Mouse (Mus musculus): ENCODE measurements around the gene Srms. TPM values are rescaled to one million over a fixed set of nuclear protein-coding genes. Genes with fewer than 3 reads are reported as not detected.

Gene Srms
- polyA plus RNA-seq, 1 experiment from 2014 or later, result 0.19 TPM

- Histone ChIP-seq H3K9me3 (replicated peaks; ENCODE audit: control insufficient read depth, low read length) (no peaks in the 10 kb centered on the region), H3K4me1 (ENCODE audit: control insufficient read depth, insufficient read depth, low read length) (no peaks in the 10 kb centered on the region), H3K27me3 (ENCODE audit: control insufficient read depth, insufficient read depth, low read length) (peaks cover 23% of the 10 kb centered on the region), H3K9ac (ENCODE audit: low read length) (no peak overlapping the region), H3K27ac (ENCODE audit: low read length) (no peak overlapping the region), H3K4me3 (replicated peaks; ENCODE audit: low read length) (no peak overlapping the region), H3K4me2 (ENCODE audit: low read depth, low read length) (no peak overlapping the region), H3K36me3 (ENCODE audit: control insufficient read depth, insufficient read depth, low read length) (no peaks in the 10 kb centered on the region)
- ATAC-seq (ENCODE audit: insufficient read depth, low FRiP score), result no peak
- WGBS, result 43% methylated on average over 7 of the region's 7 CpGs
Observed at GRCm38 (mm10) chr2:181159091-181159514, 53.9 kb downstream of the Srms start.

GRCm38 (mm10) chr2:181158471-181158870 is 54.5 kb downstream of the Srms start:
- Histone ChIP-seq H3K27me3 (ENCODE audit: control insufficient read depth, insufficient read depth, low read length) (peaks cover 26% of the 10 kb centered on the region), H3K9me3 (replicated peaks; ENCODE audit: control insufficient read depth, low read length) (no peaks in the 10 kb centered on the region), H3K36me3 (ENCODE audit: control insufficient read depth, insufficient read depth, low read length) (no peaks in the 10 kb centered on the region), H3K9ac (ENCODE audit: low read length) (no peak overlapping the region), H3K4me1 (ENCODE audit: control insufficient read depth, insufficient read depth, low read length) (no peaks in the 10 kb centered on the region), H3K4me3 (replicated peaks; ENCODE audit: low read length) (no peak overlapping the region), H3K4me2 (ENCODE audit: low read depth, low read length) (no peak overlapping the region), H3K27ac (ENCODE audit: low read length) (no peak overlapping the region)
- ATAC-seq (ENCODE audit: insufficient read depth, low FRiP score), result no peak
- WGBS, result 89% methylated on average over 2 of the region's 2 CpGs

GRCm38 (mm10) chr2:181157716-181158302 is 55.2 kb downstream of the Srms start:
- Histone ChIP-seq H3K36me3 (ENCODE audit: control insufficient read depth, insufficient read depth, low read length) (no peaks in the 10 kb centered on the region), H3K27me3 (ENCODE audit: control insufficient read depth, insufficient read depth, low read length) (peaks cover 26% of the 10 kb centered on the region), H3K4me3 (replicated peaks; ENCODE audit: low read length) (no peak overlapping the region), H3K9me3 (replicated peaks; ENCODE audit: control insufficient read depth, low read length) (no peaks in the 10 kb centered on the region), H3K27ac (ENCODE audit: low read length) (no peak overlapping the region), H3K4me1 (ENCODE audit: control insufficient read depth, insufficient read depth, low read length) (no peaks in the 10 kb centered on the region), H3K9ac (ENCODE audit: low read length) (no peak overlapping the region), H3K4me2 (ENCODE audit: low read depth, low read length) (no peak overlapping the region)
- ATAC-seq (ENCODE audit: insufficient read depth, low FRiP score), result no peak
- 67% methylated on average over 6 of the region's 6 CpGs for WGBS

GRCm38 (mm10) chr2:181157180-181157579 is 55.8 kb downstream of the Srms start:
- Histone ChIP-seq H3K4me3 (replicated peaks; ENCODE audit: low read length) (no peak overlapping the region), H3K36me3 (ENCODE audit: control insufficient read depth, insufficient read depth, low read length) (no peaks in the 10 kb centered on the region), H3K27me3 (ENCODE audit: control insufficient read depth, insufficient read depth, low read length) (peaks cover 26% of the 10 kb centered on the region), H3K4me2 (ENCODE audit: low read depth, low read length) (no peak overlapping the region), H3K27ac (ENCODE audit: low read length) (no peak overlapping the region), H3K9ac (ENCODE audit: low read length) (no peak overlapping the region), H3K9me3 (replicated peaks; ENCODE audit: control insufficient read depth, low read length) (no peaks in the 10 kb centered on the region), H3K4me1 (ENCODE audit: control insufficient read depth, insufficient read depth, low read length) (no peaks in the 10 kb centered on the region)
- 76% methylated on average over 4 of the region's 4 CpGs for WGBS
- no peak for ATAC-seq (ENCODE audit: insufficient read depth, low FRiP score)

GRCm38 (mm10) chr2:181156248-181157121 is 56.5 kb downstream of the Srms start, which contains the start of gene Eef1a2:
Gene Eef1a2 (minus strand): TSS chr2:181157014.
- Histone ChIP-seq H3K27me3 (ENCODE audit: control insufficient read depth, insufficient read depth, low read length) (peaks cover 26% of the 10 kb centered on the region), H3K4me1 (ENCODE audit: control insufficient read depth, insufficient read depth, low read length) (no peaks in the 10 kb centered on the region), H3K27ac (ENCODE audit: low read length) (no peak within 1 kb of the TSS), H3K36me3 (ENCODE audit: control insufficient read depth, insufficient read depth, low read length) (no peaks in the 10 kb centered on the region), H3K4me3 (replicated peaks; ENCODE audit: low read length) (peak within 1 kb of the TSS; percentile 15; the same call in 1 of the 2 replicates), H3K9ac (ENCODE audit: low read length) (no peak within 1 kb of the TSS; the same call in 1 of the 2 replicates), H3K4me2 (ENCODE audit: low read depth, low read length) (peak within 1 kb of the TSS; percentile 35; the same call in 1 of the 2 replicates), H3K9me3 (replicated peaks; ENCODE audit: control insufficient read depth, low read length) (no peaks in the 10 kb centered on the region)
- no peak for ATAC-seq (ENCODE audit: insufficient read depth, low FRiP score)
- WGBS, result 3% methylated on average over 55 of the region's 55 CpGs

GRCm38 (mm10) chr2:181155801-181156200 is 57.2 kb downstream of the Srms start:
- ATAC-seq (ENCODE audit: insufficient read depth, low FRiP score), result no peak
- Histone ChIP-seq H3K4me2 (ENCODE audit: low read depth, low read length) (no peak overlapping the region), H3K9me3 (replicated peaks; ENCODE audit: control insufficient read depth, low read length) (no peaks in the 10 kb centered on the region), H3K9ac (ENCODE audit: low read length) (no peak overlapping the region), H3K27me3 (ENCODE audit: control insufficient read depth, insufficient read depth, low read length) (peaks cover 27% of the 10 kb centered on the region), H3K4me3 (replicated peaks; ENCODE audit: low read length) (no peak overlapping the region), H3K27ac (ENCODE audit: low read length) (no peak overlapping the region), H3K36me3 (ENCODE audit: control insufficient read depth, insufficient read depth, low read length) (no peaks in the 10 kb centered on the region), H3K4me1 (ENCODE audit: control insufficient read depth, insufficient read depth, low read length) (no peaks in the 10 kb centered on the region)
- 75% methylated on average over 4 of the region's 4 CpGs for WGBS

Other genes starting within 250 kb of the Srms start
- 104 and 108 TPM in 2 replicates for gene Arfgap1, start 246.0 kb downstream of the Srms start, polyA plus RNA-seq (2015; fragmentation: Nextera tagmentation; extraction: Ambion mirVana)
- 0.94 TPM in 2 replicates for gene Col20a1, start 226.7 kb downstream of the Srms start, polyA plus RNA-seq (2015; fragmentation: Nextera tagmentation; extraction: Ambion mirVana)
- gene Chrna4, start 169.6 kb downstream of the Srms start, polyA plus RNA-seq (2015; fragmentation: Nextera tagmentation; extraction: Ambion mirVana), result 0.81 and 1.2 TPM in 2 replicates
- 1.1 TPM in 2 replicates for gene Kcnq2, start 77.9 kb downstream of the Srms start, polyA plus RNA-seq (2015; fragmentation: Nextera tagmentation; extraction: Ambion mirVana)
- gene Eef1a2, start 56.2 kb downstream of the Srms start, polyA plus RNA-seq (2015; fragmentation: Nextera tagmentation; extraction: Ambion mirVana), result 0.10 and 0.17 TPM in 2 replicates
- 220 and 249 TPM in 2 replicates for gene Ppdpf, start 25.9 kb downstream of the Srms start, polyA plus RNA-seq (2015; fragmentation: Nextera tagmentation; extraction: Ambion mirVana)
- gene Ptk6, start 10.4 kb downstream of the Srms start, polyA plus RNA-seq (2015; fragmentation: Nextera tagmentation; extraction: Ambion mirVana), result 0.56 and 0.70 TPM in 2 replicates
- gene Fndc11, start 6.8 kb upstream of the Srms start, polyA plus RNA-seq (2015; fragmentation: Nextera tagmentation; extraction: Ambion mirVana), result 0.23 and 0.52 TPM in 2 replicates
- gene Helz2, start 28.8 kb upstream of the Srms start, polyA plus RNA-seq (2015; fragmentation: Nextera tagmentation; extraction: Ambion mirVana), result 1.9 and 2.8 TPM in 2 replicates
- gene Gmeb2, start 74.8 kb upstream of the Srms start, polyA plus RNA-seq (2015; fragmentation: Nextera tagmentation; extraction: Ambion mirVana), result 11.8 and 12.5 TPM in 2 replicates
- gene Stmn3, start 101.3 kb upstream of the Srms start, polyA plus RNA-seq (2015; fragmentation: Nextera tagmentation; extraction: Ambion mirVana), result 34.0 and 37.1 TPM in 2 replicates
- gene Rtel1, start 106.6 kb upstream of the Srms start, polyA plus RNA-seq (2015; fragmentation: Nextera tagmentation; extraction: Ambion mirVana), result 33.8 and 39.0 TPM in 2 replicates
- gene Zgpat, start 151.7 kb upstream of the Srms start, polyA plus RNA-seq (2015; fragmentation: Nextera tagmentation; extraction: Ambion mirVana), result 34.5 and 35.6 TPM in 2 replicates
- gene Arfrp1, start 152.2 kb upstream of the Srms start, polyA plus RNA-seq (2015; fragmentation: Nextera tagmentation; extraction: Ambion mirVana), result 53.7 and 59.5 TPM in 2 replicates
- gene Lime1, start 166.9 kb upstream of the Srms start, polyA plus RNA-seq (2015; fragmentation: Nextera tagmentation; extraction: Ambion mirVana), result 17.8 and 19.9 TPM in 2 replicates
- gene Zbtb46, start 246.2 kb upstream of the Srms start, polyA plus RNA-seq (2015; fragmentation: Nextera tagmentation; extraction: Ambion mirVana), result 7.9 and 9.7 TPM in 2 replicates

All from stomach, embryonic 16.5 days (tissue).